Mouse (Mus musculus): ENCODE measurements around the gene Zfp410. TPM values are rescaled to one million over a fixed set of nuclear protein-coding genes. Genes with fewer than 3 reads are reported as not detected.

Gene Zfp410
- total and polyA plus RNA-seq, 3 experiments: 45.5 to 189 (median 182) TPM

GRCm38 (mm10) chr12:84304101-84304500, 12.6 kb upstream of the Zfp410 start:
- H3K4me3 ChIP-seq (ENCODE audit: control insufficient read depth in 1 of 2, insufficient read depth in 1 of 2, low read depth in 2 of 2, low read length in 2 of 2): no peak overlapping the region
- no peak for TF ChIP-seq E2F4 (IDR thresholded peaks at IDR 0.05; ENCODE audit: borderline replicate concordance, low read depth, low read length)
- H3K79me2 ChIP-seq (ENCODE audit: control insufficient read depth, insufficient read depth, low read length, poor library complexity): no peaks in the 10 kb centered on the region
- H3K27me3 ChIP-seq (ENCODE audit: control insufficient read depth in 1 of 2, insufficient read depth in 2 of 2, low read length in 2 of 2): no peaks in the 10 kb centered on the region
- H3K9ac ChIP-seq (ENCODE audit: control insufficient read depth, low read depth, low read length, poor library complexity, severe bottlenecking): no peak overlapping the region
- no peak for DNase-seq (ENCODE audit: low read depth, low spot score)
- H3K4me1 ChIP-seq (ENCODE audit: control insufficient read depth in 1 of 2, insufficient read depth in 2 of 2, low read length in 2 of 2): no peaks in the 10 kb centered on the region
- no peak overlapping the region for H3K27ac ChIP-seq (ENCODE audit: control insufficient read depth, low read depth, low read length)
- peaks cover 0 to 17% of the 10 kb centered on the region in 2 experiments; a peak in 2 of 4 replicates for H3K36me3 ChIP-seq (ENCODE audit: control insufficient read depth in 1 of 2, insufficient read depth in 2 of 2, low read length in 2 of 2)
- H3K9me3 ChIP-seq (replicated peaks; ENCODE audit: insufficient read depth, low read length): no peaks in the 10 kb centered on the region

- Histone ChIP-seq H3K79me2 (ENCODE audit: control insufficient read depth, insufficient read depth, low read length, poor library complexity) (no peaks in the 10 kb centered on the region), H3K36me3 (ENCODE audit: control insufficient read depth in 1 of 2, insufficient read depth in 2 of 2, low read length in 2 of 2) (peaks cover 0 to 17% of the 10 kb centered on the region in 2 experiments; a peak in 2 of 4 replicates), H3K27ac (ENCODE audit: control insufficient read depth, low read depth, low read length) (no peak overlapping the region), H3K9ac (ENCODE audit: control insufficient read depth, low read depth, low read length, poor library complexity, severe bottlenecking) (no peak overlapping the region), H3K4me1 (ENCODE audit: control insufficient read depth in 1 of 2, insufficient read depth in 2 of 2, low read length in 2 of 2) (no peaks in the 10 kb centered on the region), H3K9me3 (replicated peaks; ENCODE audit: insufficient read depth, low read length) (no peaks in the 10 kb centered on the region), H3K4me3 (ENCODE audit: control insufficient read depth in 1 of 2, insufficient read depth in 1 of 2, low read depth in 2 of 2, low read length in 2 of 2) (no peak overlapping the region), H3K27me3 (ENCODE audit: control insufficient read depth in 1 of 2, insufficient read depth in 2 of 2, low read length in 2 of 2) (no peaks in the 10 kb centered on the region)
- no peak for TF ChIP-seq MAZ (IDR thresholded peaks at IDR 0.05; ENCODE audit: low read depth, low read length)
- TF ChIP-seq JUND (IDR thresholded peaks at IDR 0.05; ENCODE audit: low read depth, low read length): no peak
- TF ChIP-seq EP300 (IDR thresholded peaks at IDR 0.05; ENCODE audit: low read depth in 1 of 2, low read length in 2 of 2): no peak
- TF ChIP-seq BHLHE40 (IDR thresholded peaks at IDR 0.05; ENCODE audit: borderline replicate concordance, low read depth, low read length): no peak
- TF ChIP-seq MYC (IDR thresholded peaks at IDR 0.05; ENCODE audit: low read depth, low read length): no peak
- TF ChIP-seq ETS1 (IDR thresholded peaks at IDR 0.05; ENCODE audit: low read depth, low read length): no peak
- TF ChIP-seq TBP (IDR thresholded peaks at IDR 0.05; ENCODE audit: low read depth, low read length): no peak
- no peak for TF ChIP-seq E2F4 (IDR thresholded peaks at IDR 0.05; ENCODE audit: borderline replicate concordance, low read depth, low read length)
- TF ChIP-seq ZNF384 (IDR thresholded peaks at IDR 0.05; ENCODE audit: low read depth, low read length): no peak
- TF ChIP-seq ELF1 (IDR thresholded peaks at IDR 0.05; ENCODE audit: low read depth, low read length): no peak
- TF ChIP-seq USF2 (IDR thresholded peaks at IDR 0.05; ENCODE audit: borderline replicate concordance in 1 of 2, insufficient read depth in 1 of 2, low read depth in 1 of 2, low read length in 2 of 2): no peak
- DNase-seq (ENCODE audit: low read depth, low spot score): no peak
Observed at GRCm38 (mm10) chr12:84304554-84304953, 12.1 kb upstream of the Zfp410 start.

- Histone ChIP-seq H3K36me3 (ENCODE audit: control insufficient read depth in 1 of 2, insufficient read depth in 2 of 2, low read length in 2 of 2) (peaks cover 4 to 5% of the 10 kb centered on the region in 2 experiments; a peak in 3 of 4 replicates), H3K4me1 (ENCODE audit: control insufficient read depth in 1 of 2, insufficient read depth in 2 of 2, low read length in 2 of 2) (0 out of 4 replicates have a peak, but pooled peaks cover 0 to 4% of the 10 kb centered on the region in 2 experiments), H3K4me3 (ENCODE audit: control insufficient read depth in 1 of 2, insufficient read depth in 1 of 2, low read depth in 2 of 2, low read length in 2 of 2) (no peak overlapping the region), H3K27ac (ENCODE audit: control insufficient read depth, low read depth, low read length) (no peak overlapping the region), H3K9ac (ENCODE audit: control insufficient read depth, low read depth, low read length, poor library complexity, severe bottlenecking) (no peak overlapping the region), H3K79me2 (ENCODE audit: control insufficient read depth, insufficient read depth, low read length, poor library complexity) (no peaks in the 10 kb centered on the region), H3K9me3 (replicated peaks; ENCODE audit: insufficient read depth, low read length) (no peaks in the 10 kb centered on the region), H3K27me3 (ENCODE audit: control insufficient read depth in 1 of 2, insufficient read depth in 2 of 2, low read length in 2 of 2) (no peaks in the 10 kb centered on the region)
- TF ChIP-seq CHD1 (IDR thresholded peaks at IDR 0.05; ENCODE audit: low read depth, low read length) (no peak), ZNF384 (IDR thresholded peaks at IDR 0.05; ENCODE audit: low read depth, low read length) (no peak), SIN3A (IDR thresholded peaks at IDR 0.05; ENCODE audit: low read length) (no peak), NELFE (IDR thresholded peaks at IDR 0.05; ENCODE audit: low read depth, low read length) (no peak), MAX (IDR thresholded peaks at IDR 0.05; ENCODE audit: low read length) (no peak), SMC3 (IDR thresholded peaks at IDR 0.05; ENCODE audit: low read depth, low read length) (no peak), MAZ (IDR thresholded peaks at IDR 0.05; ENCODE audit: low read depth, low read length) (no peak), ELF1 (IDR thresholded peaks at IDR 0.05; ENCODE audit: low read depth, low read length) (no peak), MXI1 (IDR thresholded peaks at IDR 0.05; ENCODE audit: low read depth, low read length) (no peak), NRF1 (IDR thresholded peaks at IDR 0.05; ENCODE audit: insufficient read depth, low read depth, low read length, poor library complexity, severe bottlenecking) (no peak), MAFK (IDR thresholded peaks at IDR 0.05; ENCODE audit: borderline replicate concordance, low read depth, low read length) (no peak), JUND (IDR thresholded peaks at IDR 0.05; ENCODE audit: low read depth, low read length) (no peak), CTCF (IDR thresholded peaks at IDR 0.05 in 2 of 3, conservative IDR thresholded peaks at IDR 0.05 in 1 of 3; ENCODE audit: control insufficient read depth in 1 of 3, insufficient read depth in 1 of 3, low read depth in 2 of 3, low read length in 3 of 3, poor library complexity in 1 of 3, severe bottlenecking in 1 of 3) (no peak), UBTF (IDR thresholded peaks at IDR 0.05; ENCODE audit: borderline replicate concordance, insufficient read depth, low read depth, low read length) (no peak), GABPA (IDR thresholded peaks at IDR 0.05; ENCODE audit: low read depth, low read length) (no peak)
- no peak for DNase-seq (ENCODE audit: low read depth, low spot score)
Observed at GRCm38 (mm10) chr12:84311306-84311705, 5.3 kb upstream of the Zfp410 start.

All from MEL (cell line).